Mouse (Mus musculus): ENCODE data around the gene Nt5c.

- TF ChIP-seq FLI1 (IDR thresholded peaks at IDR 0.05; ENCODE audit: low read length) = no peak
- no peak for TF ChIP-seq GATA1 (IDR thresholded peaks at IDR 0.05; ENCODE audit: borderline replicate concordance, low read length)
Measured at GRCm38 (mm10) chr11:115453306-115453705, 38.4 kb downstream of the Nt5c start.
